Mouse (Mus musculus) lung, postnatal 0 days (tissue): ENCODE results near the gene Mrps18b. TPM values are rescaled to one million over a fixed set of nuclear protein-coding genes. Genes with fewer than 3 reads are reported as not detected.
A peak's percentile ranks its signal among the peaks of the same experiment; 100 is the strongest.

ENCODE experiments used
- ATAC-seq: fragments of 200-750 bp; cut with Nextera tagmentation; 2 replicates; pipeline ENCODE4 v1.8.0; 2017; ENCODE audit warnings: moderate library complexity
- DNase-seq: peaks from one replicate; pipeline ENCODE4 v3.0.0-alpha.2; 2016; ENCODE audit warnings: low spot score
- H3K27ac ChIP-seq: fragments of 300-500 bp; sonication (generic); 2 replicates; pipeline ENCODE4 v1.5.1; 2014; ENCODE audit warnings: antibody characterized with exemption, mild to moderate bottlenecking, low read length, mixed read lengths
- H3K27me3 ChIP-seq: fragments of 300-500 bp; sonication (generic); replicated peaks from 2 replicates; pipeline ENCODE4 v1.6.1; 2014; ENCODE audit warnings: low read length, mixed read lengths; ENCODE audit not compliant: insufficient read depth
- H3K36me3 ChIP-seq: fragments of 300-500 bp; sonication (generic); 2 replicates; pipeline ENCODE4 v1.6.1; 2014; ENCODE audit warnings: low read length, mixed read lengths; ENCODE audit not compliant: insufficient read depth
- H3K4me1 ChIP-seq: fragments of 300-500 bp; sonication (generic); 2 replicates; pipeline ENCODE4 v1.6.1; 2014; ENCODE audit warnings: antibody characterized with exemption, low read depth, low read length, mixed read lengths; ENCODE audit not compliant: insufficient read depth
- H3K4me2 ChIP-seq: fragments of 300-500 bp; sonication (generic); replicated peaks from 2 replicates; pipeline ENCODE4 v1.6.1; 2014; ENCODE audit warnings: low read depth, mild to moderate bottlenecking, low read length, moderate library complexity, mixed read lengths
- H3K4me3 ChIP-seq: fragments of 300-500 bp; sonication (generic); 2 replicates; pipeline ENCODE4 v1.5.1; 2014; ENCODE audit warnings: low read depth, low read length
- H3K9ac ChIP-seq: fragments of 300-500 bp; sonication (generic); replicated peaks from 2 replicates; pipeline ENCODE4 v1.6.1; 2014; ENCODE audit warnings: low read depth, mild to moderate bottlenecking
- H3K9me3 ChIP-seq: fragments of 300-500 bp; sonication (generic); 2 replicates; pipeline ENCODE4 v1.6.1; 2016; ENCODE audit warnings: low read length, mixed read lengths
- CTCF ChIP-seq: IDR thresholded peaks from 2 replicates; pipeline ENCODE4 v1.5.1; 2016; ENCODE audit warnings: antibody characterized with exemption, mild to moderate bottlenecking
- EP300 ChIP-seq: IDR thresholded peaks from 2 replicates; pipeline ENCODE4 v1.6.1; 2016; ENCODE audit warnings: antibody characterized with exemption, mild to moderate bottlenecking, control low read depth
- WGBS: fragments of 180-500 bp; shearing (Covaris S2); extraction: QIAGEN DNeasy Blood & Tissue Kit; methylation state at CpG from one replicate; pipeline ENCODE4 v1.1.7; 2014; 5-methylcytosine and 5-hydroxymethylcytosine counted together
- polyA plus RNA-seq: library from polyadenylated mRNA; unstranded; fragments of >200 nt; fragmentation: Nextera tagmentation; extraction: Ambion mirVana; gene quantifications from 2 replicates; pipeline ENCODE4 v1.2.1, GENCODE M21; 2015

Mrps18b gene
- polyA plus RNA-seq, 1 experiment from 2014 or later: 44.8 TPM

DNA sequence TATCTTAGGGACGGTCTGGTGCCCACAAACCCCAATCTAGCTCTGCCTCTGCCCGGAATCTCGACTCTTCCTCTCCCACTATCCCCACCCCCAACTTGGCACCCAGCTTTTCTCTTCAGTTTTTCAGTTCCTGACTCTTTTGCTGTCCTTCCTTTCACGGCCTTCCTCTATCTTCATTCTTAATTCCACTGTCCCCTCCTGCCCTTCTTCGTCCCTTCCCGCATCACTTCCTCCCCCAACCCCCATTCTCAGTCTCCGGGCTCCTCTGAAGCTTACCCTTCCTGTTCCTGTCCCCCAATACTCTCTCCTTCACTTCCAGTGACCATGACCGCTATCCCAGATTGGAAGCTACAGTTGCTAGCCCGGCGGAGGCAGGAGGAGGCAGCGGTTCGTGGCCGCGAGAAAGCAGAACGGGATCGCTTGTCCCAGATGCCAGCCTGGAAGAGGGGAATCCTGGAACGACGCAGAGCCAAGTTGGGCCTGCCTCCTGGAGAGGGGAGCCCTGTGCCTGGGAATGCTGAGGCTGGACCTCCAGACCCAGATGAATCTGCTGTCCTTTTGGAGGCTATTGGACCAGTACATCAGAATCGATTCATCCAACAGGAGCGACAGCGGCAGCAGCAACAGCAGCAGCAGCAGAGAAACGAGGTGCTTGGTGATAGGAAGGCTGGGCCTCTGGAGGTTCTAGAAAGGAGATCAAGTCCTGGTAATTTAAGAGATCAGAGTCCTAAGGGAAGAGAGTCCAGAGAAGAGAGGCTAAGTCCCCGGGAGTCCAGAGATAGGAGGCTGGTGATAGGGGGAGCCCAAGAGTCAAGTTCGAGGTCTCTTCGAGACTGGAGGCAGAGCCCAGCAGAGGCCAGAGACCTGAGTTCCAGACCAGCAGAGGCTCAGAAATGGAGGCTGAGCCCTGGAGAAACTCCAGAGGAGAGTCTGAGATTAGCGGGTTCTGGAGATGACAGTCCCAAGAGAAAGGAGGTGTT lies 49.0 kb downstream of the Mrps18b start:
- peak overlapping the region; percentile 90 for H3K27ac ChIP-seq
- TF ChIP-seq CTCF (peak; percentile 50), EP300 (no peak)
- H3K4me1 ChIP-seq: peaks cover 2% of the 10 kb centered on the region; the same call in 1 of the 2 replicates
- H3K27me3 ChIP-seq: no peaks in the 10 kb centered on the region
- WGBS: 7% methylated on average over 26 of the region's 26 CpGs
- H3K4me2 ChIP-seq: peak overlapping the region; percentile 88
- DNase-seq (peak; percentile 41), ATAC-seq (no peak)
- no peaks in the 10 kb centered on the region for H3K9me3 ChIP-seq
- no peaks in the 10 kb centered on the region for H3K36me3 ChIP-seq
- peak overlapping the region; percentile 68 for H3K9ac ChIP-seq
- peak overlapping the region; percentile 51 for H3K4me3 ChIP-seq

- TF ChIP-seq CTCF (no peak), EP300 (peak; percentile 27; the same call in 1 of the 2 replicates)
- no peaks in the 10 kb centered on the region for H3K36me3 ChIP-seq
- H3K27ac ChIP-seq: peak overlapping the region; percentile 90
- H3K4me3 ChIP-seq: peak overlapping the region; percentile 51
- peak; percentile 68 for DNase-seq
- peak; percentile 18 for ATAC-seq
- peak overlapping the region; percentile 88 for H3K4me2 ChIP-seq
- no peaks in the 10 kb centered on the region for H3K9me3 ChIP-seq
- peaks cover 2% of the 10 kb centered on the region; the same call in 1 of the 2 replicates for H3K4me1 ChIP-seq
- WGBS: under 1% methylated on average over 20 of the region's 38 CpGs
- peak overlapping the region; percentile 68 for H3K9ac ChIP-seq
- H3K27me3 ChIP-seq: no peaks in the 10 kb centered on the region
Observed at GRCm38 (mm10) chr17:35866281-35866831, 49.8 kb downstream of the Mrps18b start.

DNA sequence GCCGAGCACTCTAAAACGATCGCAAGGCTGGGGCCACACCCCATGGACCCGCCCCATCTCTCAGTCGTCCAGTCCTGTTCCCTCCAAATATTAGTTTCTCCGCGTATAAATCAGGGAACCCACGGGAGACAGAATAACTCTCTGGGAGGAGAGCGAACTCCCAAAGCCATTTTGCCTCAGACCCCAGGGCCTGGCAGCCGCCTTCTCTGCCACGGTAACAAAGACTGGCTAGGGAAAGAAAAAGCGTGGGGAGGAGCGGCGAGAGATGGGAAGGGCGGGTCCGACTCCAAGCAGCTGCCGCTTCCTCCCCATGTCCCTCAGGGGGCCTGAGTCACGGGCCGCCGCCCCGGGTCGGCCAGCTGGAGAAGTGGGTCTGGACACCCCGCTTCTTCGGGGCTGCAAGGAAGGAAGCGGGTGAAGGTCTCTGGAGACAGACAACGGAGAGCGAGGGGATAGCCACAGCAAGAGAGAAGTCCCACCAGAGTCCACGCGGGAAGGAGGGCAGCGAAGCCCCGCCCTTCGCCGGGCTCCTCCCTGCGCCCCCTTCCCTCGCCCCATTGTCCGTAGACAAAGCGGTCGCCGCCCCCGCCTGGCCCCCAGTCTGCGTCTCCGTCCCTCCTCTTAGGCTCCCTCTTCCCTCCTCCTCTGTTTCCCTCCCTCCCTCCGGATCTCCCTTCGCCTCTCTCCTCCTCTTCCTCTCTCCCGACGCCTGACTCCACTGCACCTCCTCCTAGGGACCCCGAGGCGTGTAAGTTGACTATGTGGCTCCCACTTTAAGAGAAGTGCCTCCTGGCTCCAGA lies 50.5 kb downstream of the Mrps18b start, which contains the start of gene Ppp1r18:
Gene Ppp1r18 (plus strand): TSS at position 113 of the 800 bp plus-strand sequence.
- no peaks in the 10 kb centered on the region for H3K9me3 ChIP-seq
- peak; percentile 43 for ATAC-seq
- peak within 1 kb of the TSS; percentile 51 for H3K4me3 ChIP-seq
- H3K4me2 ChIP-seq: peak within 1 kb of the TSS; percentile 88
- H3K4me1 ChIP-seq: peaks cover 5% of the 10 kb centered on the region; the same call in 1 of the 2 replicates
- H3K36me3 ChIP-seq: no peaks in the 10 kb centered on the region
- H3K27me3 ChIP-seq: no peaks in the 10 kb centered on the region
- DNase-seq: peak; percentile 88
- under 1% methylated on average over 37 of the region's 48 CpGs for WGBS
- peak within 1 kb of the TSS; percentile 90 for H3K27ac ChIP-seq
- no peak; the same call in none of the 2 replicates for TF ChIP-seq EP300
- no peak for TF ChIP-seq CTCF
- peak within 1 kb of the TSS; percentile 68 for H3K9ac ChIP-seq

- H3K9ac ChIP-seq: peak overlapping the region; percentile 68
- ATAC-seq (no peak), DNase-seq (no peak)
- no peak for TF ChIP-seq CTCF
- TF ChIP-seq EP300: no peak
- H3K4me3 ChIP-seq: peak overlapping the region; percentile 51
- no peaks in the 10 kb centered on the region for H3K36me3 ChIP-seq
- 35% methylated on average over 10 of the region's 10 CpGs for WGBS
- peaks cover 9% of the 10 kb centered on the region; the same call in 1 of the 2 replicates for H3K4me1 ChIP-seq
- no peaks in the 10 kb centered on the region for H3K27me3 ChIP-seq
- H3K27ac ChIP-seq: peak overlapping the region; percentile 90
- peak overlapping the region; percentile 88 for H3K4me2 ChIP-seq
- no peaks in the 10 kb centered on the region for H3K9me3 ChIP-seq
Observed at GRCm38 (mm10) chr17:35864832-35865353, 51.3 kb downstream of the Mrps18b start.

DNA sequence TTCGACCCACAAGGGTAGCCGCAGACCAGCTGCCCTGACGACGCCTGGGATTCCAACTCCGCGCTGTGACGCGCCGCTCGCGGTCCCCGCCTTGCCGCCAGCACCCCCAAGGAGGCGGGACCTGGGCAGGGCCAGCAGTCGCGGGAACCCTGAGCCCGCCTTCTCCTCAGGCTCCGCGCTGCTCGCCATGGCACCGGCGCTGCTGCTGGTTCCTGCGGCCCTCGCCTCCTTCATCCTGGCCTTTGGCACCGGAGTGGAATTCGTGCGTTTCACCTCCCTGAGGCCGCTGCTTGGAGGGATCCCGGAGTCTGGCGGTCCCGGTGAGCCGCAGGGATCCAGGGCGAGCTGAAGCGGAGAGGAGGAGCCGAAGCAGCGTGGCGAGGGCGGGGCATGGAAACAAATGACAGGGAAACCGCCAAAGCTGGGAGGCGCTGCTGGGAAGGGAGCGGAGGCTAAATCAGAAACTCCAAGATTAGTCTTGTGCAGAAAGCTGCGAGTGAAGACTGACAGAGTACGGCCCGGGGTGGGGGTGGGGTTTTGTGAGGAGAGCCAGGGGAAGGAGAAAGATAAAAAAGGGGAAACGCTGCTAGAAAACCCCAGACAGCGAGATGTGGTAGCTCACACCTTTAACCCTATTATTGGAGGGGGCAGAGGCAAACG lies 54.9 kb downstream of the Mrps18b start, which contains the start of gene Nrm:
Gene Nrm (plus strand): TSS at position 121 of the 660 bp plus-strand sequence.
- no peaks in the 10 kb centered on the region for H3K9me3 ChIP-seq
- ATAC-seq: peak; percentile 92
- peak within 1 kb of the TSS; percentile 62 for H3K4me2 ChIP-seq
- H3K4me1 ChIP-seq: peaks cover 9% of the 10 kb centered on the region; the same call in 1 of the 2 replicates
- H3K36me3 ChIP-seq: no peaks in the 10 kb centered on the region
- TF ChIP-seq EP300: no peak
- peak; percentile 73 for TF ChIP-seq CTCF
- peak within 1 kb of the TSS; percentile 87 for H3K27ac ChIP-seq
- peak within 1 kb of the TSS; percentile 50; the same call in 1 of the 2 replicates for H3K9ac ChIP-seq
- H3K4me3 ChIP-seq: peak within 1 kb of the TSS; percentile 74
- WGBS: under 1% methylated on average over 47 of the region's 47 CpGs
- H3K27me3 ChIP-seq: no peaks in the 10 kb centered on the region
- peak; percentile 97 for DNase-seq
